Mouse (Mus musculus) hematopoietic stem cell, adult 5-6 weeks (primary cell): ENCODE results near the gene Pdxdc1. TPM values are rescaled to one million over a fixed set of nuclear protein-coding genes. Genes with fewer than 3 reads are reported as not detected.

Experiments
- total RNA-seq: library from RNA; stranded (forward); fragments of 172-1452, 232-1000 nt; gene quantifications from 2 replicates; pipeline ENCODE4 v1.2.3, GENCODE M21; 2017

The Pdxdc1 gene
- total RNA-seq, 1 experiment from 2014 or later = 109 TPM

Other genes starting within 250 kb of the Pdxdc1 start
- 57.7 and 84.7 TPM in 2 replicates for gene Parn, start 235.0 kb downstream of the Pdxdc1 start, total RNA-seq
- 69.7 and 83.0 TPM in 2 replicates for gene Bfar, start 231.3 kb downstream of the Pdxdc1 start, total RNA-seq
- 13.5 and 18.8 TPM in 2 replicates for gene 3110001I22Rik, start 231.2 kb downstream of the Pdxdc1 start, total RNA-seq
- not detected in 2 replicates for gene Pla2g10, start 172.1 kb downstream of the Pdxdc1 start, total RNA-seq
- 43.6 and 54.5 TPM in 2 replicates for gene Rrn3, start 122.4 kb downstream of the Pdxdc1 start, total RNA-seq
- gene Ntan1, start 84.3 kb downstream of the Pdxdc1 start, total RNA-seq = 69.9 and 82.7 TPM in 2 replicates
- 0.10 and 1.8 TPM in 2 replicates for gene Mpv17l, start within 50 bp of the Pdxdc1 start, total RNA-seq
- 0.31 TPM in 1 of 2 replicates, not detected in the other for gene 2900011O08Rik, start 83.5 kb upstream of the Pdxdc1 start, total RNA-seq
- gene Ifitm7, start 83.8 kb upstream of the Pdxdc1 start, total RNA-seq = 2.1 and 2.4 TPM in 2 replicates